Mouse (Mus musculus) brain, embryonic 18.5 days (tissue): ENCODE results near the gene Urod.
A peak's percentile ranks its signal among the peaks of the same experiment; 100 is the strongest.

ENCODE experiments used
- DNase-seq: peaks from one replicate; pipeline ENCODE4 v3.0.0-alpha.2; 2012; ENCODE audit warnings: low read depth, low spot score

Urod gene

DNA sequence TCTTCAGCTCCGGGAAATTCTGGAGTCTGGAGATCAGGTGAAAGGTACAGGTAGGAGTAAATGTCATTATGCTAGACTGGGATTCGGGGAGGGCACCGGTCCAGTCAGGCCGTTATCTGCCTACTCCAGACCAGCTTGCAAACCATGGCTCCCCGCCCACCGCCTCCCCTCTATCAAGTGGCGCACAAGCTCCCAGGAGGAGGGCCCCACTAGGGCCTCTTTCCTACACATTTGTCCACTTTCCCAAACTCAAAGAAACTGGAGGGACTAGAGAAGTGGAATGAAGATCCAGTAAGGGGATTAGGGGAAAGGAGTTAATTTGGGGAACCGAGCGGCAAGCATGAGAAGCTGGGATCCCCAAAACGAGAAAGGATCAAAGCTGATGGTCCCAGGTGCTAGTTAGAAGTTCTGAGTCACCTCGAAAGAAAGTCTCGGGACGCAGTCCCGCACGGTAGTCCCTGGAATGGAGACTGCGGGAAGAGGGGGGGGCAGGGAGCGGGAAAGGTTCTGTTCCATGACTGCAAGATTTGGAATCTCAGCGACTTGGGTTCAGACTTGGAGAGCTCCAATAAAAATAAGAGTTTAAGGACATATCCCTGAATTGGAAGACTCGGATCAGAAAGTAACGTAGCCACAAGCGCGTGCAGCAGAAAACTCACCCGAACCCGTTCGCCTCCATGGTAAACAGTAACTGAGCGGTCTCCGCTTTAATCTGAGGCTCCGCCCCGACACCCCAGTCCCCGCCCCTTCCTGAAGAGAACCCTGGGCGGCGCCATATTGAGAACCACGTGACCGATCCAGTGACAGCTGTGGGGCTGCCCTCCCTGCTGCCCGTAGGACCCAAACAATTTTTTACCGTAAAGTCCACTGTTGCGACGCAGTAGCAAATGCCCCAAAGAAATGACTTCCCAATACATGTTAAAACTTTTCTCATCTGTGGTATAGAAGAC lies at the start of gene Urod:
TSS of gene Urod (minus strand) at position 742 of the 950 bp plus-strand sequence.
- peak; percentile 89 for DNase-seq

- no peak for DNase-seq
Measured at GRCm38 (mm10) chr4:117041283-117041721, 47.1 kb upstream of the Urod start.

DNA sequence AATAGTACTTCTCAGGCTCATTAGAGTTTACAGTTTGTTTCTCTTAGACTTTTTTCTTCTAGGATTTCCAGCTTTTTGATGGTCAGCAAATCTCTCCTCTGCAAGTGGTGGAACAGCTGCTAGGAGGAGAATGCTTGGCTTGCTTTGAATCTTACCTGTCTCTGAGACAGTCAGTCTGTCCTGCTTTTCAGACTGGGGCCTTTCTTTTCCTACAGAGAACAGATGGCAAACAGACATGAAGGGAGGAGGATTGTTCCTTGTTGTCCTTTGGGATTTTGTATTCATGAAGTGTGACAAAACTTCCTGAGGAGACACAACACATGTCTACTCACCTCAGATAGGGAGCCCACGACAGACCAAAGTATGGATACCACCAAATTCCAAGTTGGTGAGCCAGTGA lies 46.6 kb upstream of the Urod start:
- DNase-seq, result no peak

GRCm38 (mm10) chr4:117039925-117040687 lies 45.9 kb upstream of the Urod start:
- peak; percentile 82 for DNase-seq

- no peak for DNase-seq
Measured at GRCm38 (mm10) chr4:117031105-117031504, 36.9 kb upstream of the Urod start.

GRCm38 (mm10) chr4:117023469-117023868 lies 29.3 kb upstream of the Urod start:
- no peak for DNase-seq

DNA sequence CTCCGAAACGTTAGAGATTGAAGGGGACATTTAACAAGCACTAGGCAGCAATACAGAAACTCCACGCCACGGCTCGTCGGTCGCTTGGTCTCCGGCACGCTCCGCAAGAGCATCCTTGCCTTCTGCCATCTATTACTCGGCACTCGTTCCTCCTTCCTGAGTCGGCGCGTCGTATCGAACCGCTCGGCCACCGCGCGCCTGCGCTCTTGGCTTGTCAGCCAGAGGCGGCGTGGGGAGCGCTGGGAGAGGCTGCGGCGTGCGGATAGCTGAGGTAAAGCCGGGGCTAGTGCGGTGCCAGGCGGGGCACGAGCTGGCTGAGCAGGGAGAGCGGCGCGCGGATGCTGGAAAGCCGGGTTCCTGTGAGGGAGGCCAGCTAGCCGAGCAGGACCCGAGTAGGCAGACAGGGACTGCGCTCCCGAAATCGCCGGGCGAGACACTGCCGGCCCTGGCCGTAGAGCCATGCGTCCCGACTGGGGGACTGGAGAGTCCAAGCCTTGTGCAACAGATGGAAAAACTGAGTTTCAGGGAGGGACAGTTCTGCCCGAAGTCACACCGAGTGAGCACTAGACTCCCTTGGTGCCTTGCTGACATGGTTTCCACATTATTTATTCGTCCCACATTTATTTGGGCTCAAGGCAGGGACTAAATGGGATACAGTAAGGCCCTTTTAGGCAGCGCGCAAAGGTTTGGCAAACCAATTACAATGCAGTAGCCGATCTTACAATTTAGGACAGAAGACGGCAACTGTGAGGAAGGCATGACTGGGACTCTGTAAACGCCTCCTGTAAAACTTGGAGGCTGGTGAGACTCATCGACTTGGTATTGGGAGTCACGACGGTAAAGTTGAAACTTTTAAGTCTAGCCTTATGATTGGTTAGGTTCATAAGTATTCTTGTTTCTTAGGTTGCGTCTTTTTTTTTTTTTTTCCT lies 25.3 kb upstream of the Urod start, which contains the start of gene Eif2b3:
TSS of gene Eif2b3 (plus strand) at position 197 of the 929 bp plus-strand sequence.
- DNase-seq, result peak; percentile 77

GRCm38 (mm10) chr4:117018327-117018726 lies 24.1 kb upstream of the Urod start:
- DNase-seq, result no peak

GRCm38 (mm10) chr4:117017738-117018137 lies 23.5 kb upstream of the Urod start:
- DNase-seq, result no peak

- no peak for DNase-seq
Measured at GRCm38 (mm10) chr4:117014901-117015415, 20.7 kb upstream of the Urod start.

GRCm38 (mm10) chr4:117013596-117013995 lies 19.4 kb upstream of the Urod start:
- no peak for DNase-seq

GRCm38 (mm10) chr4:117010231-117010630 lies 16.0 kb upstream of the Urod start:
- no peak for DNase-seq

- no peak for DNase-seq
Measured at GRCm38 (mm10) chr4:117007058-117007457, 12.8 kb upstream of the Urod start.

- DNase-seq, result no peak
Measured at GRCm38 (mm10) chr4:117005611-117006400, 11.6 kb upstream of the Urod start.

- no peak for DNase-seq
Measured at GRCm38 (mm10) chr4:117004649-117005048, 10.4 kb upstream of the Urod start.

DNA sequence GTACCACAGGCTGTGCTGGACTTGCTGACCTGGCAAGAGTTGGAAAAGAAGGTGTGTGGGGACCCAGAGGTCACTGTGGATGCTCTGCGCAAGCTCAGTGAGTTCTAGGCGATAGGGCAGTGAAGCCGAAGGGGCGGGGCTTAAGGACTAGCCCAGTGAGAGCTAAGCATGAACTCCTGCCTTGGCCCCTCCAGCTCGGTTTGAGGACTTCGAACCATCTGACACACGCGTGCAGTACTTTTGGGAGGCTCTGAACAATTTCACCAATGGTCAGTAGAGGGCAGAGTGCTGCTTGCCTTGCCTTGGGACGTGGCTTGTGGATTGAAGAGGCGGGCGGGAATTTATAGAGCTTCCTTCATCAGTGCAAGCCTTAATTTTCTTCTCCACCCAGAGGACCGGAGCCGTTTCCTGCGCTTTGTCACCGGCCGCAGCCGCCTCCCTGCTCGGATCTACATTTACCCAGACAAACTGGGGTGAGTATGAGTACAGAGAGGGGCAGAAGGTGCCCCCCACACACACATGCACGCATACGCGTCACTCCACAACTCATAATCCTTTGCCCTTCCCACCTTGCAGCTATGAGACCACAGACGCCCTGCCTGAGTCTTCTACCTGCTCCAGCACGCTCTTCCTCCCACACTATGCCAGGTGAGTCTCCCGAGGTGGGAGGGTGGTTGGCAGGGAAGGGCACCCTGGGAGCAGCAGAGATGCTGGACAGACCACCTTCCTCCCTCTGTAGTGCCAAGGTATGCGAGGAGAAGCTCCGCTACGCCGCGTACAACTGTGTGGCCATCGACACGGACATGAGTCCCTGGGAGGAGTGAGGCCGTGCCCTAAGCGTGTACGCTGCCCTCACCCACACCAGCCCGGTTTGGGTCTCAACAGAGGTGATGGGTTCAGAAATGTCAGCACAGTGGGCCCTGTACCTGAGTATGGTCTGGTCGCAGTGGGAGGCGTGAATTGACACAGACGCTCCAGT lies 8.6 kb upstream of the Urod start:
- DNase-seq, result no peak

- no peak for DNase-seq
Measured at GRCm38 (mm10) chr4:117001957-117002356, 7.7 kb upstream of the Urod start.

DNA sequence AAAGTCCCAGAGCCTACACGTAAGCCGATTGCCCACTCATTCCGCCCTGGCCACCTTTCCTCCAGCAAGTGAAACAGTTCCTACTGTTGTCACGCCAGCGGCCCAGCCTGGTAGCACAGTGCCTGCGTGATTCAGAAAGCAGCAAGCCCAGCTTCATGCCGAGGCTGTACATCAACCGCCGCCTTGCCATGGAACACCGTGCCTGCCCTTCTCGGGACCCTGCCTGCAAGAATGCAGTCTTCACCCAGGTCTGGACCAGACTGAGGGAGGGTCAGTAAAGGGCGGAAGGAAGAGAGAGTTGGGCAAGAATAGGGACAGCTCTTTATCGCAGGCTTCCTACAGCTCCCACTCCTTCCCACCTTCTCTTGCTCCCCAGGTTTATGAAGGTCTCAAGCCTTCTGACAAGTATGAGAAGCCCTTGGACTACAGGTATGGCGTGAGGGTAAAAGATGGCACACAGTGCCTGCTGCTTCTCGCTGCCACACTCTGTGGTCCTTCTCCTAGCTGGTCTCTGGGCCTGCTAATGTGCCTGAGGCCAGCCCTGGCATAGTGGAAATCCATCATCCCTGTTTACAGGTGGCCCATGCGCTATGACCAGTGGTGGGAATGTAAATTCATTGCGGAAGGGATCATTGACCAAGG lies 5.4 kb upstream of the Urod start:
- no peak for DNase-seq

DNA sequence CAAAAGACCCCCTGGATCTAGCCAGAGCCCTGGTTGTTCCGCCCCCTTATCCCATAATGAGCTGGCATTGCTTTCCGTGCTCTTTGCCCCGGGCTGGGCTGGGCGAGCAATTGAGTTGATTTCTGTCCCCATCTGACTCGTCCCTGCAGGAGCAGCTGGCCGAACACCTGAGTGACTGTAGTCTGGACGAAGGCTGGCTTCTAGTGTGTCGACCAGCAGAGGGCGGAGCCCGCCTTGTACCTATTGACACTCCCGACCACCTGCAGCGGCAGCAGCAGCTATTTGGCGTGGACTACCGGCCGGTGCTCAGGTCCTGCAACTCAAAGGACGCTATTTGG lies 1.6 kb upstream of the Urod start:
- no peak for DNase-seq
